Mouse (Mus musculus) intestine, embryonic 14.5 days (tissue): ENCODE measurements around the gene Dedd. TPM values are rescaled to one million over a fixed set of nuclear protein-coding genes. Genes with fewer than 3 reads are reported as not detected.
"Not testable (repeated sequence)": the region's sequence is repeated elsewhere in the genome, so short reads cannot be mapped to it uniquely, and the experiment has no call there.

Experiments
- ATAC-seq: fragments of 200-750 bp; cut with Nextera tagmentation; replicated peaks from 2 replicates; pipeline ENCODE4 v1.8.0; 2017; ENCODE audit warnings: low read depth, moderate number of reproducible peaks, moderate TSS enrichment, moderate library complexity; ENCODE audit not compliant: low FRiP score, low TSS enrichment
- DNase-seq: peaks from one replicate; pipeline ENCODE4 v3.0.0-alpha.2; 2018; ENCODE audit warnings: low spot score
- H3K27ac ChIP-seq: fragments of 300-500 bp; sonication (generic); 2 replicates; pipeline ENCODE4 v1.5.1; 2014; ENCODE audit warnings: low read depth, mild to moderate bottlenecking, control low read depth
- H3K27me3 ChIP-seq: fragments of 300-500 bp; sonication (generic); replicated peaks from 2 replicates; pipeline ENCODE4 v1.6.1; 2014; ENCODE audit warnings: low read length, control low read depth; ENCODE audit not compliant: control insufficient read depth, insufficient read depth
- H3K36me3 ChIP-seq: fragments of 300-500 bp; sonication (generic); 2 replicates; pipeline ENCODE4 v1.6.1; 2014; ENCODE audit warnings: low read length, control low read depth; ENCODE audit not compliant: control insufficient read depth, insufficient read depth
- H3K4me1 ChIP-seq: fragments of 300-500 bp; sonication (generic); replicated peaks from 2 replicates; pipeline ENCODE4 v1.6.1; 2014; ENCODE audit warnings: low read length, control low read depth, mixed read lengths; ENCODE audit not compliant: control insufficient read depth, insufficient read depth
- H3K4me2 ChIP-seq: fragments of 300-500 bp; sonication (generic); 2 replicates; pipeline ENCODE4 v1.6.1; 2014; ENCODE audit warnings: low read length
- H3K4me3 ChIP-seq: fragments of 300-500 bp; sonication (generic); 2 replicates; pipeline ENCODE4 v1.5.1; 2014; ENCODE audit warnings: low read depth, low read length, control low read depth, mixed read lengths
- H3K9ac ChIP-seq: fragments of 300-500 bp; sonication (generic); 2 replicates; pipeline ENCODE4 v1.6.1; 2014; ENCODE audit warnings: mild to moderate bottlenecking, low read length
- H3K9me3 ChIP-seq: fragments of 300-500 bp; sonication (generic); 2 replicates; pipeline ENCODE4 v1.6.1; 2016; ENCODE audit warnings: low read length, control low read depth; ENCODE audit not compliant: control insufficient read depth
- WGBS: fragments of 180-500 bp; shearing (Covaris S2); extraction: QIAGEN DNeasy Blood & Tissue Kit; methylation state at CpG from one replicate; pipeline ENCODE4 v1.1.7; 2014; 5-methylcytosine and 5-hydroxymethylcytosine counted together
- polyA plus RNA-seq: library from polyadenylated mRNA; unstranded; fragments of >200 nt; fragmentation: Nextera tagmentation; extraction: Ambion mirVana; gene quantifications from 2 replicates; pipeline ENCODE4 v1.2.1, GENCODE M21; 2014

Dedd gene
- polyA plus RNA-seq, 1 experiment from 2014 or later, result 43.8 TPM

DNA sequence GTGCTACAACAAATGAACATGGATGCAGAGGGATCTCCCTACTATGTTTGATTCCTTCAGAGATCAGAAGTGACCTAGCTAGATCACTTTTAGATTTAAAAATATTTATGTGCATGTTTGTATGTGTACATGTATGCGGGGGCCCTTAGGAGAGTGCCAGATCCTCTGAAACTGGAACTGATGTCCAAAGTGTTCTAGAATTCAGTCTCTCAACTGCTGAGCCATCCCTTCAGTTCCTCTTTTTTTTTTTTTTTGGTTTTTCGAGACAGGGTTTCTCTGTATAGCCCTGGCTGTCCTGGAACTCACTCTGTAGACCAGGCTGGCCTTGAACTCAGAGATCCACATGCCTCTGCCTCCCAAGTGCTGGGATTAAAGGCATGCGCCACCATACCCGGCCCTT, 2.4 kb upstream of the Dedd start:
- not testable (repeated sequence) for H3K9ac ChIP-seq, H3K9me3 ChIP-seq, H3K36me3 ChIP-seq, ATAC-seq, H3K4me3 ChIP-seq, DNase-seq, H3K27ac ChIP-seq, H3K4me2 ChIP-seq, H3K27me3 ChIP-seq
- WGBS, result 94% methylated on average over 3 of the region's 4 CpGs
- H3K4me1 ChIP-seq, result peaks cover 19% of the 10 kb centered on the region; the same call in 1 of the 2 replicates

DNA sequence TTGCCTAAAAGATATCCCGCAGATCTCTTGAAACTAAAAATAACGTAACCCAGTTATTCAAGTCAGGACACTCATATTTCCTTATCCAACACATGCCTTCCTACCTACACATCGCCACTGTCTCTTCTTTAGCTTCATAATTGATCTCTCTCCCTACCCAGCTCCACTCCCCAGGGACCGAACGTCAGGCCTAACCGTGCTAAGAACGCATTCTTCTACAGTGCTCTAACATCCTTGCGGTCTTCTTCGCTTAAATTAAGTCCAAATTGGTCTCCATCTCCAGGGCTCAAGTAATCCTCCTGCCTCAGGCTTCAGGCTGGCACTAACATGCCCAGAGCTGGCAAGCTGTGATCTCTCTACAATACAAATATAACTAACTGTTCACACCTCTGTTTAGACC, 701 bp upstream of the Dedd start:
- no peaks in the 10 kb centered on the region for H3K27me3 ChIP-seq
- peak overlapping the region; percentile 89 for H3K4me2 ChIP-seq
- peak overlapping the region; percentile 76 for H3K4me3 ChIP-seq
- 22% methylated on average over 9 of the region's 9 CpGs for WGBS
- H3K9ac ChIP-seq, result peak overlapping the region; percentile 93
- no peaks in the 10 kb centered on the region for H3K9me3 ChIP-seq
- peaks cover 7% of the 10 kb centered on the region for H3K36me3 ChIP-seq
- H3K27ac ChIP-seq, result peak overlapping the region; percentile 99
- DNase-seq, result peak; percentile 63
- no peak for ATAC-seq
- peaks cover 19% of the 10 kb centered on the region; the same call in 1 of the 2 replicates for H3K4me1 ChIP-seq

DNA sequence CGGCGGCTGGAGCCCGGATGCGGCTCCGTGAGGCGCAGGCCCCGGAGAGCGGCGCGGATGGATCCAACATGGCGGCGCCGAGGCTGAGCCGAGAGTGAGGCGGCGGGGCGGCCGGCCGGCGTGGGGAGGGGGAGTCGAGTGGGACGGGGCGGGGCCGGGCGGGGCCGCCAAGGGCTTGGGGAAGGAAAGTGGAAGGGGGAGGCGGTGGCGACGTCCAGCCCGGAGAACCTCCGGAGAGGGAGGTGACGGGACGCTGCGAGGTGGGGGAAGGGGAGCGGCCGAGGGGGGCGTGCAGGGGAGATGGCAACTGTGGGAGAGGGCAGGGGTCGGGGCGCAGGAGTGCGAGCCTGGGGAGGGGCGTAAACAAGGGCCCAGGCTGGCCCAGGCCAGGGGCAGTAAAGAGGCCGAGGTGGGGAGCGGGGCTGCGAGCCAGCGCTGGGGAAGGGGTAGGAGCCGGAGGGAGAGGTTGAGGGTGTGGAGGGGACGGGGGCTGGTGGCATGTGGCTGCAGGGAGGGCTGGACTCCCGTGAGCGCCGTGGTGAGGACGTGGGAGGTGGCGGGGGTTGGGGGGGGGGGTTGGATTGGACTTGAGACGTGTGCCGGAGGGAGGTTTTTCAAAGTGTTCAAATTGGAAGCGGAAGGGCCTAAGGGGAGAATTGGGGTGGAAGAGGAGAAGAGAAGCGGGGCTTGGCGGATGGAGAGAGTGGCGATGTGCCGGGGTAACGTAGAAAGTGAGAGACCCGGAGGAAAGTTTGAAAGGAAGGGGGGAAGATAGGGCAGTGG, 679 bp downstream of the Dedd start:
- peaks cover 13% of the 10 kb centered on the region for H3K36me3 ChIP-seq
- 1% methylated on average over 51 of the region's 61 CpGs for whole genome bisulfite sequencing
- DNase-seq, result no peak

DNA sequence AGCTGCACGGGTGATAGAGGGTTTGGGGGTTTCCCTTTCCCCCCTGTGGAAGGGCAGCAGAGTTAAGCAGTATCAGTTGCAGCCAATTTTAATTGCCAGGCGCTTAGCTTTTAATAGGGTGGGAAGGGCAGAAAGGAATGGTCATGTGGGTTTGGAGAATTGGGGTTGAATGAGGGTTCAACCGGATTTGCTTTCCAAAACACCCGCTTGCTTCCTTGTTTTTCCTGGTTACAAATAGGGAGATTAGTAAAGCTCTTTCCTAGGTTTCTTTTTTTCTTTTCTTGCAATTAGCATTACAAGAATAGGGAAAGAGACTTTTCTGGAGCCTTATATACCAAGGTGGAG, 1.2 kb downstream of the Dedd start:
- WGBS, result 0% methylated on average over 4 of the region's 4 CpGs
- no peaks in the 10 kb centered on the region for H3K27me3 ChIP-seq
- H3K4me3 ChIP-seq, result peak overlapping the region; percentile 76
- H3K27ac ChIP-seq, result peak overlapping the region; percentile 99
- peaks cover 17% of the 10 kb centered on the region for H3K36me3 ChIP-seq
- no peaks in the 10 kb centered on the region for H3K9me3 ChIP-seq
- peak overlapping the region; percentile 89 for H3K4me2 ChIP-seq
- DNase-seq (no peak), ATAC-seq (no peak)
- H3K9ac ChIP-seq, result peak overlapping the region; percentile 93
- H3K4me1 ChIP-seq, result peaks cover 19% of the 10 kb centered on the region; the same call in 1 of the 2 replicates

More for the DNA sequence above, 679 bp downstream of the Dedd start:
- peak overlapping the region; percentile 76 for H3K4me3 ChIP-seq
- peaks cover 19% of the 10 kb centered on the region; the same call in 1 of the 2 replicates for H3K4me1 ChIP-seq
- peak overlapping the region; percentile 89 for H3K4me2 ChIP-seq
- H3K27ac ChIP-seq, result peak overlapping the region; percentile 99
- peak overlapping the region; percentile 93 for H3K9ac ChIP-seq
- H3K9me3 ChIP-seq, result no peaks in the 10 kb centered on the region
- H3K27me3 ChIP-seq, result no peaks in the 10 kb centered on the region
- ATAC-seq, result peak; percentile 92

DNA sequence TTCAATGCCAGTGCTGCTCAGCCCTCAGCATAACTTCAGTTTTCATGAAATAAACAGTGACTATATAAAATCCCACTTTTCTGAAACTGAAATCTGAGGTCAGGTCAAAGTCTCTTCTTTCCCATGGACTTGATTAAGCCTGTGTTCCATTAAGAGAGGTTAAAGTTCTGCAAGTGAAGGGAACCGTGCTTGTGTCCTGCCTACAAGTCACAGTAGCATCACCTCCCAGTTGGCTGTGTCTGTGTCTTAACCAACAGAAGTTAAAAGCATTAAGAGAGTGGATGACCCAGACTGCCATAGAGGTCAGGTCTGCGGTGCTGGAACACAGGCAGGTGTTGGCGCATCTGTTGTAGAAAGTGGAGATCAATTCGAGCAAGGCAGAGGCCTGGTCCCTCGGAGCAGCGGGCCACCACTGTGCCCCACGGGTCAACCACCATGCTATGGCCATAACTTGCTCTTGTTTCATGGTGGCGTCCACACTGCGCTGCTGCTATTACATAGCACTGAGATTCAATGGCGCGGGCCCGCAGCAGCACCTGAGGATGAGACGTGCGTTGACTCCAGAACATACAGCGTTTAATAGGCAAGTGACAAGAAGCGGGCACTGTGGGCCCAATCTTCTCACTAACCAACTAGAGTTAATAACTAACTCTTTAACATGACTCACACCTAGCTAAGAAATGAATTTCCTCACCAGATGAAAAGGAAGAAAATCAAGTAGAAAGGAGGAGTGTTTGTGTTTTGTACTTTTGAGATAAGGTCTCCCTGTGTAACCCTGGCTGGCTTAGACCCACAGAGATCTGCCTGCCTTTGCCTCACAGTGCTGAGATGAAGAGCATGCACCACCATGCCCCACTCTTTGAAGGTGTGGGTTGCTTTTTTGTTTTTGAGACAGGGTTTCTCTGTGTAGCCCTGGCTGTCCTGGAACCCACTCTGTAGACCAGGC, 13.6 kb downstream of the Dedd start:
- H3K4me2 ChIP-seq, result no peak overlapping the region
- no peak for DNase-seq
- 91% methylated on average over 16 of the region's 16 CpGs for WGBS
- H3K4me1 ChIP-seq, result peaks cover 11% of the 10 kb centered on the region
- no peak overlapping the region for H3K27ac ChIP-seq
- no peaks in the 10 kb centered on the region for H3K9me3 ChIP-seq
- H3K36me3 ChIP-seq, result peaks cover 64% of the 10 kb centered on the region
- no peak overlapping the region for H3K4me3 ChIP-seq
- no peak overlapping the region for H3K9ac ChIP-seq
- no peaks in the 10 kb centered on the region for H3K27me3 ChIP-seq
- no peak for ATAC-seq

DNA sequence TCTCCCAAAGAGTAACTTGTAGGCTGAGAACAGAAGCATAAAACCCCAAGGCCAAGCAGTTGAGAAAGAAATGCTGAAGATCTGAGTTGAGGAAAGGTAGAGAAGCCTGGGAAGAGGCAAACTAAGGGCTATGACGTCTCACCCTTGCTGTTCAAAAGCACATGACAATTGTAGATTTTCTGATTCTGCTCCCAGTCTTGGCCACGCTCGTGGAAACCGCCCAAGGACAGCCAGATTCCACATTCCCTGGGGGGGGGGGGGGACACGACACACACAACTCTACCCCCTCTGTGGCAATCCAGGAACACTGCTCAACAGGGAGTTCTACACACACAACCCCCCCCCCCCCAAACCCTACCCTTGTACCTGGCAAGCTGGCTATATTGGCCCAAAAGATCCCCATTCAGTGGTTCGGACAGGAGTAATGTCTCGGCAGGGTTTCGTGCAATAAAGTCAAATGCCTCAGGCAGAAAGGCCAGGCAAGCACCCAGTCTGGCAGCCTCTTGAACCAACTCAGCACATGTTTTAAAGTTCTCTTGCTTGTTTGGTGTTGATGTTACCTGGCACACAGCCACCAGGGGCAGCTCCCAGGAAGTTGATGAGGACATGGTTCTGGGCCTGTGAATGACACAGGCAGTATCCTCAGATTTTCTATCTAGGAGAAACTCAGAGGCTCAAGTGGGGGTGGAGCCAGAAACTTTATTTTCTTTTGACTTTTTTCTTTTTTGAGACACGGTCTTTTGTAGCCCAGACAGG, 15.2 kb downstream of the Dedd start:
- Histone ChIP-seq H3K4me3 (no peak overlapping the region), H3K27me3 (no peaks in the 10 kb centered on the region), H3K4me1 (peaks cover 11% of the 10 kb centered on the region), H3K9ac (no peak overlapping the region), H3K27ac (no peak overlapping the region), H3K36me3 (peaks cover 49% of the 10 kb centered on the region), H3K4me2 (peak overlapping the region; percentile 95), H3K9me3 (no peaks in the 10 kb centered on the region)
- no peak for ATAC-seq
- WGBS, result 81% methylated on average over 9 of the region's 9 CpGs
- DNase-seq, result no peak

DNA sequence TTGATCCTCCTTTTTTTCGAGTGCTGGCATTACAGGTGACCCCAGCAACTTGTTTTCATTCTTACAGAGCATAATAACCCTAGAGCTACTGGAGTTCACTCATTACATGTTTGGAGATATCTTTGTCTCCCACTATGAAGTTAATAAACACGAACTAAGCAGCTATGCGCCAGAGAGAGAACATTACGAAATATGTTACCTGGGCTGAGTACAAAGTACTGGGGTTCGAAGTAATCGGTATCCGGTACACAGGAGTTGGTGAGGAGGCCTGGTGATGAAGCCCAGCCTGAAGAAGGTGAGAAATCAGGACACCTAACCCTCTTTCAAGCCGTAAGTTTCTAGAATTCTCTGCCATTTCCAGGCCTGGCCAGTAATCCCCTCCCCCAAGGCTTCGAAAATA, 15.8 kb downstream of the Dedd start:
- peak overlapping the region; percentile 82 for H3K9ac ChIP-seq

More for the DNA sequence above, 15.8 kb downstream of the Dedd start:
- Histone ChIP-seq H3K4me2 (peak overlapping the region; percentile 95), H3K27ac (no peak overlapping the region; the same call in 1 of the 2 replicates), H3K4me1 (peaks cover 11% of the 10 kb centered on the region), H3K36me3 (peaks cover 43% of the 10 kb centered on the region), H3K4me3 (peak overlapping the region; percentile 85), H3K9me3 (no peaks in the 10 kb centered on the region), H3K27me3 (no peaks in the 10 kb centered on the region)
- 74% methylated on average over 9 of the region's 9 CpGs for WGBS
- ATAC-seq (no peak), DNase-seq (no peak)
